Mouse (Mus musculus) brain, embryonic 14.5 days (tissue): ENCODE measurements around the gene Akap1. TPM values are rescaled to one million over a fixed set of nuclear protein-coding genes. Genes with fewer than 3 reads are reported as not detected.

ENCODE experiments used
- DNase-seq: peaks from one replicate; pipeline ENCODE4 v3.0.0-alpha.2; 2011; ENCODE audit warnings: low read depth
- CTCF ChIP-seq: fragments of 200-500 bp; IDR thresholded peaks from 2 replicates; pipeline ENCODE4 v1.5.1; 2012; ENCODE audit warnings: inconsistent platforms, mild to moderate bottlenecking, moderate library complexity, borderline replicate concordance; ENCODE audit not compliant: insufficient read depth, insufficient read length; ENCODE audit errors: extremely low read depth
- POLR2A ChIP-seq: fragments of 200-500 bp; IDR thresholded peaks from 2 replicates; pipeline ENCODE4 v1.6.1; 2012; ENCODE audit warnings: mild to moderate bottlenecking, inconsistent platforms, borderline replicate concordance; ENCODE audit not compliant: poor library complexity, insufficient read depth, insufficient read length, severe bottlenecking; ENCODE audit errors: extremely low read depth
- polyA plus RNA-seq: library from polyadenylated mRNA; depleted of rRNA; stranded (reverse); fragments of >200 nt; gene quantifications from 2 replicates; pipeline ENCODE4 v1.2.3, GENCODE M21; 2012

Akap1 gene
- polyA plus RNA-seq, 1 experiment = 54.1 TPM

GRCm38 (mm10) chr11:88828528-88828927 is 35.9 kb downstream of the Akap1 start:
- peak; percentile 31; the same call in 1 of the 2 replicates for TF ChIP-seq CTCF
- no peak for TF ChIP-seq POLR2A
- DNase-seq = no peak

- TF ChIP-seq POLR2A (no peak), CTCF (peak; percentile 46; the same call in 1 of the 2 replicates)
- peak; percentile 74 for DNase-seq
Measured at GRCm38 (mm10) chr11:88825909-88826308, 38.5 kb downstream of the Akap1 start.

- DNase-seq = peak; percentile 93
- TF ChIP-seq CTCF (peak; percentile 93), POLR2A (no peak)
Measured at GRCm38 (mm10) chr11:88822991-88823390, 41.4 kb downstream of the Akap1 start.

GRCm38 (mm10) chr11:88822526-88822925 is 41.9 kb downstream of the Akap1 start:
- TF ChIP-seq CTCF (no peak), POLR2A (no peak)
- peak; percentile 61 for DNase-seq

- DNase-seq = peak; percentile 90
- TF ChIP-seq CTCF = no peak; the same call in 1 of the 2 replicates
Measured at GRCm38 (mm10) chr11:88820742-88821576, 43.4 kb downstream of the Akap1 start.

GRCm38 (mm10) chr11:88820253-88820652 is 44.1 kb downstream of the Akap1 start:
- DNase-seq = peak; percentile 55
- no peak for TF ChIP-seq CTCF
- no peak for TF ChIP-seq POLR2A

- no peak for DNase-seq
- no peak for TF ChIP-seq CTCF
- TF ChIP-seq POLR2A = no peak
Measured at GRCm38 (mm10) chr11:88817061-88817460, 47.3 kb downstream of the Akap1 start.

GRCm38 (mm10) chr11:88803231-88804010 is 61.0 kb downstream of the Akap1 start:
- peak; percentile 69 for DNase-seq
- TF ChIP-seq POLR2A (no peak), CTCF (no peak)

- no peak for DNase-seq
- TF ChIP-seq POLR2A = no peak
Measured at GRCm38 (mm10) chr11:88796207-88796606, 68.2 kb downstream of the Akap1 start.

- DNase-seq = no peak
- no peak for TF ChIP-seq CTCF
- no peak for TF ChIP-seq POLR2A
Measured at GRCm38 (mm10) chr11:88789893-88790292, 74.5 kb downstream of the Akap1 start.

- DNase-seq = no peak
- TF ChIP-seq POLR2A = no peak
- TF ChIP-seq CTCF = no peak
Measured at GRCm38 (mm10) chr11:88786816-88787215, 77.6 kb downstream of the Akap1 start.
